Mouse (Mus musculus) kidney, postnatal 0 days (tissue): ENCODE results near the gene Srcin1. TPM values are rescaled to one million over a fixed set of nuclear protein-coding genes. Genes with fewer than 3 reads are reported as not detected.

Source experiments
- ATAC-seq: fragments of 200-750 bp; cut with Nextera tagmentation; replicated peaks from 2 replicates; pipeline ENCODE4 v1.8.0; 2017; ENCODE audit warnings: low read depth, moderate number of reproducible peaks, moderate TSS enrichment, moderate library complexity; ENCODE audit not compliant: low FRiP score
- DNase-seq: peaks from one replicate; pipeline ENCODE4 v3.0.0-alpha.2; 2016; ENCODE audit warnings: low spot score
- H3K27ac ChIP-seq: fragments of 300-500 bp; sonication (generic); 2 replicates; pipeline ENCODE4 v1.5.1; 2014; ENCODE audit warnings: mild to moderate bottlenecking
- H3K27me3 ChIP-seq: fragments of 300-500 bp; sonication (generic); 2 replicates; pipeline ENCODE4 v1.6.1; 2014; ENCODE audit warnings: low read length, mixed read lengths; ENCODE audit not compliant: insufficient read depth
- H3K36me3 ChIP-seq: fragments of 300-500 bp; sonication (generic); 2 replicates; pipeline ENCODE4 v1.6.1; 2014; ENCODE audit warnings: low read length, mixed read lengths; ENCODE audit not compliant: insufficient read depth
- H3K4me1 ChIP-seq: fragments of 300-500 bp; sonication (generic); replicated peaks from 2 replicates; pipeline ENCODE4 v1.6.1; 2014; ENCODE audit warnings: antibody characterized with exemption, low read length, mixed read lengths; ENCODE audit not compliant: insufficient read depth
- H3K4me2 ChIP-seq: fragments of 300-500 bp; sonication (generic); 2 replicates; pipeline ENCODE4 v1.6.1; 2014; ENCODE audit warnings: mild to moderate bottlenecking, low read length, moderate library complexity, mixed read lengths
- H3K4me3 ChIP-seq: fragments of 300-500 bp; sonication (generic); replicated peaks from 2 replicates; pipeline ENCODE4 v1.5.1; 2014; ENCODE audit warnings: low read depth, low read length
- H3K9ac ChIP-seq: fragments of 300-500 bp; sonication (generic); 2 replicates; pipeline ENCODE4 v1.6.1; 2014; ENCODE audit warnings: low read depth, low read length
- H3K9me3 ChIP-seq: fragments of 300-500 bp; sonication (generic); replicated peaks from 2 replicates; pipeline ENCODE4 v1.6.1; 2016; ENCODE audit warnings: low read length, inconsistent platforms, mixed read lengths
- CTCF ChIP-seq: IDR thresholded peaks from 2 replicates; pipeline ENCODE4 v1.5.1; 2016; ENCODE audit warnings: antibody characterized with exemption, low read depth, mild to moderate bottlenecking, moderate library complexity
- WGBS: fragments of 180-500 bp; shearing (Covaris S2); extraction: QIAGEN DNeasy Blood & Tissue Kit; methylation state at CpG from one replicate; pipeline ENCODE4 v1.1.7; 2014; 5-methylcytosine and 5-hydroxymethylcytosine counted together
- polyA plus RNA-seq: library from polyadenylated mRNA; unstranded; fragments of >200 nt; fragmentation: Nextera tagmentation; extraction: Ambion mirVana; gene quantifications from 2 replicates; pipeline ENCODE4 v1.2.1, GENCODE M21; 2015

The Srcin1 gene
- polyA plus RNA-seq, result 0.59 and 0.70 TPM in 2 replicates

DNA sequence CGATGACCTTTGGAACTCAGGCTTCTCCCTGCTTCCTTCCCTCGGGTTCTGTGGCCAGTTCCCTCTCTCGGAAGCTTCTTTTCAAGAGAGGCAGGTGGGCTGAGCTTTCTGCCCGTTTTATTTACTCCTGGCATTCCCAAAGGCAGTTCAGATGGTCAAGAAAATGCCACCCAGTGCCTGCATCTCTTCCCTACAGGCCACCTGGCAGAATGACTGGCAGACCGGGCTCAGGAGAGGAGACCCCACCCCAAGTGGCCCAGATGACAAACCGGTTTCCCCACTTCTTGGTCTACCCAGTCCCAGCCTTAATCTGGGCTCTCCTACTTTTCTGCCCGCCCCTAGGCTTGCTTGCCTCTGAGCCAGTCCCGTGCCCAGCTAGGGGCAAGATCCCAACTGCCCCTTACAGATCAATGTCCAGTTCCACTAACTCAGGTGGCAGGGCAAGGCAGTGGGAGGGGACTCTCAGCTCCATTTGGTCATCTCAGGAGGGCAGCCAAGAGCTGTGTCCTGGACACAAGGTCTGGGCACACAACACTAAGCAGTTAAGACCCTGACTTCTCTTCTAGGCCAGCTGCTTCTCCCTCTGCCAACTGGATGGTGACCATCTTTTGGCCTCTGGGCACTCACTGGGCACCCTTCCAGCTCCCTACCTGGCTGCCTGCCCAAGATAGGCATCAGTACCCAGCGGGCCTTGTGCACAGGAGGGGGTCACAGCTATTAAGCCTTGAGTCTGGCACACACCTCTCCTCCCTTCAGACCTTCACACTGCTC is at the start of gene Srcin1:
TSS of gene Srcin1 (minus strand) at position 51 of the 771 bp plus-strand sequence.
- Histone ChIP-seq H3K36me3 (no peaks in the 10 kb centered on the region), H3K4me3 (peak within 1 kb of the TSS; percentile 62), H3K9me3 (no peaks in the 10 kb centered on the region), H3K27me3 (peaks cover 18% of the 10 kb centered on the region), H3K4me2 (peak within 1 kb of the TSS; percentile 100), H3K4me1 (0 out of 2 replicates have a peak, but pooled peaks cover 8% of the 10 kb centered on the region), H3K9ac (peak within 1 kb of the TSS; percentile 67), H3K27ac (peak within 1 kb of the TSS; percentile 60)
- TF ChIP-seq CTCF, result no peak
- DNase-seq, result no peak
- 32% methylated on average over 9 of the region's 9 CpGs for WGBS
- ATAC-seq, result peak; percentile 44

DNA sequence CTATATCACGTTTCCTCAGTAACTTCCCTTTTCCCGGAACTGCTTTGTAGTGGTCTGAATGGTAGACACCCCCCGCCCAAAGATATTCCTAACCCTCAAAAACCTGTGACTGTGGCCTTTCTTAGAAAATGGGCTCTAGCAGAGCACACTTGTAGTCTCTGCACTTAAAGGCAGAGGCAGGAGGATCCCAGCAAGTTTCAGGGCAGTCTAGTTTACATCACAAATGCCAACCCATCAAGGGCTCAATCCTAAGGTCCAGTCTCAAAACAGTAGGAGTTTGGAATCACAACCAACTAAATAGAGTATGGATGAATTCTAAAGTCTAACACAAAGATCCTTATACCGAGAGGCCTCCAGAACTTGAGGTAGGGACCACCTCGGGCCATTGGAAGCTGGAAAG is 49.6 kb upstream of the Srcin1 start:
- Histone ChIP-seq H3K9ac (no peak overlapping the region), H3K27ac (no peak overlapping the region), H3K4me2 (no peak overlapping the region), H3K4me1 (peaks cover 20% of the 10 kb centered on the region; the same call in 1 of the 2 replicates), H3K36me3 (no peaks in the 10 kb centered on the region), H3K27me3 (peaks cover 30% of the 10 kb centered on the region), H3K4me3 (no peak overlapping the region), H3K9me3 (no peaks in the 10 kb centered on the region)
- DNase-seq, result no peak
- ATAC-seq, result no peak
- TF ChIP-seq CTCF, result no peak
- 81% methylated on average over 5 of the region's 5 CpGs for WGBS

- Histone ChIP-seq H3K4me3 (no peak overlapping the region), H3K9me3 (no peaks in the 10 kb centered on the region), H3K9ac (no peak overlapping the region), H3K4me2 (no peak overlapping the region), H3K4me1 (peaks cover 7% of the 10 kb centered on the region; the same call in 1 of the 2 replicates), H3K27me3 (peaks cover 14% of the 10 kb centered on the region), H3K27ac (no peak overlapping the region), H3K36me3 (no peaks in the 10 kb centered on the region)
- ATAC-seq (no peak), DNase-seq (no peak)
- no peak for TF ChIP-seq CTCF
- 57% methylated on average over 9 of the region's 9 CpGs for WGBS
Measured at GRCm38 (mm10) chr11:97623166-97623565, 47.2 kb upstream of the Srcin1 start.

GRCm38 (mm10) chr11:97622440-97622839 is 46.5 kb upstream of the Srcin1 start:
- Histone ChIP-seq H3K4me2 (no peak overlapping the region), H3K4me3 (no peak overlapping the region), H3K36me3 (no peaks in the 10 kb centered on the region), H3K27me3 (peaks cover 10% of the 10 kb centered on the region), H3K9me3 (no peaks in the 10 kb centered on the region), H3K9ac (no peak overlapping the region), H3K4me1 (peaks cover 4% of the 10 kb centered on the region; the same call in 1 of the 2 replicates), H3K27ac (no peak overlapping the region)
- ATAC-seq (no peak), DNase-seq (peak; percentile 90)
- WGBS, result 3% methylated on average over 6 of the region's 6 CpGs
- peak; percentile 100 for TF ChIP-seq CTCF

- H3K27me3 ChIP-seq, result peaks cover 4% of the 10 kb centered on the region; the same call in 1 of the 2 replicates
- TF ChIP-seq CTCF, result peak; percentile 77
- no peaks in the 10 kb centered on the region for H3K9me3 ChIP-seq
- H3K27ac ChIP-seq, result no peak overlapping the region
- H3K4me3 ChIP-seq, result no peak overlapping the region
- no peaks in the 10 kb centered on the region for H3K36me3 ChIP-seq
- DNase-seq (peak; percentile 75), ATAC-seq (peak; percentile 50)
- WGBS, result 61% methylated on average over 5 of the region's 5 CpGs
- no peaks in the 10 kb centered on the region; the same call in 1 of the 2 replicates for H3K4me1 ChIP-seq
- no peak overlapping the region for H3K4me2 ChIP-seq
- H3K9ac ChIP-seq, result no peak overlapping the region
Measured at GRCm38 (mm10) chr11:97619391-97619795, 43.4 kb upstream of the Srcin1 start.

DNA sequence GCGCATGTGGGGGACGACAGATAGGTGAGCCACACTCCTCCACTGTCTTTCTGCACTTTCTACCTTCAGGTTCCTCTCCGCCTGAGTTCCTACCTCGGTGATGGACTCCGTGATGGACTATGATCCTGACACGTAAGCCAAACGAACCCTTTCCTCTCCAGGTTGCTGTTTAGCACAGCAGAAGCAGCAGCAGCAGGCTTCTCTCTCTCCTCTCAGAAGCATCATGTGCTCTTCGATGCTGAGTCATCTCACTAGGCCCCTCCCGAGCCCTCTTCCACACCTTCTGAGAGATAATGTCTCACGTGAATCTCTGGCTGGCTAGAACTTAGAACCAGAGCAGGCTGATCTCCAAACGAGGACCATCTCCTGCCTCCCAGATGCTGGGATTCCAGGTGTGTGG is 42.4 kb upstream of the Srcin1 start:
- ATAC-seq, result peak; percentile 73
- no peak overlapping the region for H3K4me3 ChIP-seq
- 38% methylated on average over 11 of the region's 11 CpGs for whole genome bisulfite sequencing

More for the DNA sequence above, 42.4 kb upstream of the Srcin1 start:
- no peaks in the 10 kb centered on the region for H3K9me3 ChIP-seq
- no peak overlapping the region for H3K4me2 ChIP-seq
- no peak for TF ChIP-seq CTCF
- no peak overlapping the region for H3K9ac ChIP-seq
- no peaks in the 10 kb centered on the region; the same call in 1 of the 2 replicates for H3K4me1 ChIP-seq
- H3K27ac ChIP-seq, result no peak overlapping the region
- no peaks in the 10 kb centered on the region for H3K36me3 ChIP-seq
- peaks cover 4% of the 10 kb centered on the region; the same call in 1 of the 2 replicates for H3K27me3 ChIP-seq
- no peak for DNase-seq
